Mouse (Mus musculus): ENCODE measurements around the gene Sympk.

DNA sequence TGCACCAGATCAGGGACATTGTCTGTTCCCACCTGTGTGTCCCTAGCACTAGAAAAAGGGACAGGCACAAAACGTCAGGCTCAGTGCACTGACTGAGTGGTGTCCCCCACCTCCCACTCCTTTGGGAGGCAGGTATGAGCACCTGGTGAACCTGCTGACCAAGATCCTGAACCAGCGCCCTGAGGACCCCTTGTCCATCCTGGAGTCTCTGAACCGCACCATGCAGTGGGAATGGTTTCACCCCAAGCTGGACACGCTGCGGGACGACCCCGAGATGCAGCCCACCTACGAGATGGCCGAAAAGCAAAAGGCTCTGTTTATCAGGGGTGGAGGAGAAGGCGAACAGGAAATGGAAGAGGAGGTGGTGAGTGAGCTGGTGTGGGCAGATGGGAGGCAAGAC, 33.2 kb downstream of the Sympk start:
- no peak for TF ChIP-seq CTCF (IDR thresholded peaks at IDR 0.05; ENCODE audit: borderline replicate concordance, insufficient read depth, low read depth, low read length)
- TF ChIP-seq POLR2A (IDR thresholded peaks at IDR 0.05; ENCODE audit: borderline replicate concordance, insufficient read depth, low read length) = no peak

All from cerebellum, adult 2 months (tissue).